Mouse (Mus musculus) heart, embryonic 13.5 days (tissue): ENCODE data around the gene Scyl1. TPM values are rescaled to one million over a fixed set of nuclear protein-coding genes. Genes with fewer than 3 reads are reported as not detected.
"Not testable (repeated sequence)": the region's sequence is repeated elsewhere in the genome, so short reads cannot be mapped to it uniquely, and the experiment has no call there.

Experiments
- ATAC-seq: fragments of 200-750 bp; cut with Nextera tagmentation; 2 replicates; pipeline ENCODE4 v1.8.0; 2017; ENCODE audit warnings: moderate TSS enrichment; ENCODE audit not compliant: insufficient number of reproducible peaks, low FRiP score, low TSS enrichment; ENCODE audit errors: extremely low read depth
- H3K27ac ChIP-seq: fragments of 300-500 bp; sonication (generic); replicated peaks from 2 replicates; pipeline ENCODE4 v1.5.1; 2015; ENCODE audit warnings: moderate library complexity, mild to moderate bottlenecking, inconsistent platforms
- H3K27me3 ChIP-seq: fragments of 300-500 bp; sonication (generic); replicated peaks from 2 replicates; pipeline ENCODE4 v1.6.1; 2015; ENCODE audit warnings: mild to moderate bottlenecking, inconsistent platforms
- H3K36me3 ChIP-seq: fragments of 300-500 bp; sonication (generic); 2 replicates; pipeline ENCODE4 v1.6.1; 2015; ENCODE audit warnings: mild to moderate bottlenecking, inconsistent platforms
- H3K4me1 ChIP-seq: fragments of 300-500 bp; sonication (generic); 2 replicates; pipeline ENCODE4 v1.6.1; 2015; ENCODE audit warnings: inconsistent platforms
- H3K4me2 ChIP-seq: fragments of 300-500 bp; sonication (generic); 2 replicates; pipeline ENCODE4 v1.6.1; 2015; ENCODE audit warnings: inconsistent platforms, mild to moderate bottlenecking, moderate library complexity
- H3K4me3 ChIP-seq: fragments of 300-500 bp; sonication (generic); 2 replicates; pipeline ENCODE4 v1.5.1; 2015; ENCODE audit warnings: moderate library complexity, mild to moderate bottlenecking, inconsistent platforms
- H3K9ac ChIP-seq: fragments of 300-500 bp; sonication (generic); 2 replicates; pipeline ENCODE4 v1.6.1; 2015; ENCODE audit warnings: inconsistent platforms, mild to moderate bottlenecking, moderate library complexity
- H3K9me3 ChIP-seq: fragments of 300-500 bp; sonication (generic); 2 replicates; pipeline ENCODE4 v1.6.1; 2016; ENCODE audit warnings: inconsistent platforms
- WGBS: fragments of 180-500 bp; shearing (Covaris S2); methylation state at CpG from one replicate; pipeline ENCODE4 v1.1.7; 2015; ENCODE audit warnings: mixed read lengths; 5-methylcytosine and 5-hydroxymethylcytosine counted together
- polyA plus RNA-seq: library from polyadenylated mRNA; unstranded; fragments of >200 nt; fragmentation: Nextera tagmentation; extraction: Ambion mirVana; gene quantifications from 2 replicates; pipeline ENCODE4 v1.2.1, GENCODE M21; 2015

Gene Scyl1
- polyA plus RNA-seq, 1 experiment from 2014 or later = 55.8 TPM

DNA sequence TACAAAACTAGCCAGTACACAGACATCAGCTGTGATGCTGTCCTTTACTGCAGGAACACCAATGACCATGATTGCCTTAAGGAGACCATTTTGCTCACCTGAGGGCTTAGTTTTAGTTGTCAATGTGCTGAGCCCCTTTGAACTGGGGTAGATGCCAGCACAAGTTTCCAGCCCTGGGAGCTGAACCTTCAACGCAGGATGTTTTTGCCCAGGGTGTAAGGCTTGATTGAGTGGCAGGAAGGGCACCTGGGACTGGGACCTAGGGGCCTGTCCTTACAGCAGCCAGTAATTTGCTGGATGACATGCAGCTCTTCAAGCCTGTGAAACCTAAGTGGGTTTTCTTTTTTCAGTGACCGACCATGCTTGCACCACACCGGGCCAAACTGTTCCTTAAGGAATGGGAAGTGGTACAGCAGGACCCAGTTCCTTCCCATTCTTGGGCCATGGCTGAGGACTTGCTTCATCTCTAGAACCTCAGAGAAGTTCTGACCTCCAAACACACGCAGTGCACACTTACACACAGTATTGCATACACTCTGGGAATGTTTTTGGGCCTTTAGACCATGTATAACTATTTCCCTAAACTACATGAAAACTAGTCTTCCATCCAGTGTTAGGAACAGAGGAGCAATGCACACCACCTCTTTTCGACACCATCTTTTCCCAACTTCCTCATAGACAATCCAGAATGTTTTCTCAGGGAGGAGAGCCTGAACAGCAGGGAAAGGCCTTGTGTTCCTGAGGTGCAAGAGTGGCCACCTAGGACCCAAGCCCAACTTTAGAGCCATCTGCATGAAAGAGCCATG, 23.8 kb upstream of the Scyl1 start:
- peaks cover 50% of the 10 kb centered on the region for H3K36me3 ChIP-seq
- no peaks in the 10 kb centered on the region for H3K27me3 ChIP-seq
- WGBS = 35% methylated on average over 5 of the region's 5 CpGs
- no peaks in the 10 kb centered on the region for H3K9me3 ChIP-seq
- H3K27ac ChIP-seq = peak overlapping the region; percentile 77
- H3K4me1 ChIP-seq = peaks cover 39% of the 10 kb centered on the region
- peak overlapping the region; percentile 100 for H3K9ac ChIP-seq
- H3K4me3 ChIP-seq = peak overlapping the region; percentile 95
- peak overlapping the region; percentile 84 for H3K4me2 ChIP-seq
- no peak for ATAC-seq

DNA sequence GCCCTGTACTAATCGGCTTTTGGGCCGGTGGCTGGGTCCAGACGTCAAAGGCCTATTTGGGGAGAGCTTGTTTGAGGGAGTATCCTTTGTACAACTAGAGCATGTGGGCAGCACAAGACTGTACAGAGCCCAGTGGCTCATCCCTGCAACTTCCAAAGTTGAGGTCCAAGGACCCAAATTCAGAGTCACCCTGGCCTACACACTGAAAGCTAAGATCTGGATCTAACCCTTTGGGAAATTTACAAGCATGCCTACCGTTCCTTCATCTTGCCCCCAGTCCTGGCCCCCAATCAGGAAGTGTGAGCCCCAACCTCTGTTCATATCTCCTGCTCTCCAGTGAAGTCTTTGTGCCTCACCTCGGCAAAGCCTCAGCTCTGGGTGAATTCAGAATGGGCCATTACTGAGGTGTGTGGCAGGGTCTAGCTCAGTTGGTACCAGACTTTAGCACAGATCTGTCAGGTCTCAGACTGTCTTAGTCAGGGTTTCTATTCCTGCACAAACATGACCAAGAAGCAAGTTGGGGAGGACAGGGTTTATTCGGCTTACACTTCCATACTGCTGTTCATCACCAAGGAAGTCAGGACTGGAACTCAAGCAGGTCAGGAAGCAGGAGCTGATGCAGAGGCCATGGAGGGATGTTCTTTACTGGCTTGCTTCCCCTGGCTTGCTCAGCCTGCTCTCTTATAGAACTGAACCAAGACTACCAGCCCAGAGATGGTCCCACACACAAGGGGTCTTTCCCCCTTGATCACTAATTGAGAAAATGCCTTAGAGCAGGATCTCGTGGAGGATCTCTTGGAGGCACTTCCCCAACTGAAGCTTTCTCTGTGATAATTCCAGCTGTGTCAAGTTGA, 22.9 kb upstream of the Scyl1 start:
- peak overlapping the region; percentile 100 for H3K9ac ChIP-seq
- 19% methylated on average over 7 of the region's 7 CpGs for WGBS
- H3K4me1 ChIP-seq = peaks cover 39% of the 10 kb centered on the region
- H3K27me3 ChIP-seq, H3K9me3 ChIP-seq: not testable (repeated sequence)
- peak overlapping the region; percentile 95 for H3K4me3 ChIP-seq
- peaks cover 44% of the 10 kb centered on the region for H3K36me3 ChIP-seq
- peak; percentile 9 for ATAC-seq
- H3K27ac ChIP-seq = peak overlapping the region; percentile 77
- peak overlapping the region; percentile 84 for H3K4me2 ChIP-seq

DNA sequence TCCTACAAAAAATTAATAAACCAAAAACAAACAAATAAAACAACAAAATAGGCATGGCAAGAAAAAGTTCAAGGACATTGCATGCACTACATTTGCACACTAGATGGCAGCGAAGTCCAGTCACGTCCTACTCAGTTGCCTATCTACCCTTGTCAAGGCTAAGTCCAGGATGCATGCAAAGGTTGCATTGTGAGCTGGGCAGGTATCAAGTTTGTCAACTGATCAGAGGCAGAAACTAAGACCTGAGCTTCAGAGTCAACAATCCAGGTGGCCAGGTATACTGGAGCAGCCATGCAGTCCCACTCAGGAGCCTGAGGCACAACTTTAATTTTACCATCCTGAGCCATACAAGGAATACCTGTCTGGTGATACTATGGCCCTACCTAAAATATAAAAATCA, 21.9 kb upstream of the Scyl1 start:
- peak overlapping the region; percentile 26; the same call in 1 of the 2 replicates for H3K4me2 ChIP-seq
- ATAC-seq = no peak

DNA sequence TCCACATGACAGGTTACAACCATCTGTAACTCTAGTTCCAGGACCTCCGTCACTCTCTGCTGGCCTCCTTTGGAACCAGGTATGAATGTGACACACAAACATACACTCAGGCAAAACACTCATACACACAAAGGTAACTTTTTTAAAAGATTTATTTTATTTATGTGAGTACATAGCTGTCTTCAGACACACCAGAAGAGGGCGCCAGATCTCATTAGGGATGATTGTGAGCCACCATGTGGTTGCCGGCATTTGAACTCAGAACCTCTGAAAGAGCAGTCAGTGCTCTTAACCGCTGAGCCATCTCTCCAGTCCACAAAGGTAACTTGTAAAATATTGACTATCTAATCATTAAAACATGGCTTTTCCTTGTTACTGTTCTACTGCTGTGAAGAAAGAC, 20.1 kb upstream of the Scyl1 start:
- no peak for ATAC-seq
- H3K4me3 ChIP-seq = no peak overlapping the region
- H3K27me3 ChIP-seq = no peaks in the 10 kb centered on the region
- H3K27ac ChIP-seq = no peak overlapping the region
- no peaks in the 10 kb centered on the region for H3K9me3 ChIP-seq
- H3K4me1 ChIP-seq = peaks cover 39% of the 10 kb centered on the region
- H3K36me3 ChIP-seq = peaks cover 17% of the 10 kb centered on the region
- no peak overlapping the region for H3K9ac ChIP-seq
- WGBS = 74% methylated on average over 4 of the region's 4 CpGs
- no peak overlapping the region for H3K4me2 ChIP-seq

More for the DNA sequence above, 21.9 kb upstream of the Scyl1 start:
- peaks cover 34% of the 10 kb centered on the region for H3K36me3 ChIP-seq
- no peaks in the 10 kb centered on the region for H3K9me3 ChIP-seq
- peak overlapping the region; percentile 77 for H3K27ac ChIP-seq
- no peak overlapping the region for H3K9ac ChIP-seq
- peaks cover 39% of the 10 kb centered on the region for H3K4me1 ChIP-seq
- H3K4me3 ChIP-seq = no peak overlapping the region
- WGBS = 3% methylated on average over 2 of the region's 2 CpGs
- H3K27me3 ChIP-seq = no peaks in the 10 kb centered on the region

DNA sequence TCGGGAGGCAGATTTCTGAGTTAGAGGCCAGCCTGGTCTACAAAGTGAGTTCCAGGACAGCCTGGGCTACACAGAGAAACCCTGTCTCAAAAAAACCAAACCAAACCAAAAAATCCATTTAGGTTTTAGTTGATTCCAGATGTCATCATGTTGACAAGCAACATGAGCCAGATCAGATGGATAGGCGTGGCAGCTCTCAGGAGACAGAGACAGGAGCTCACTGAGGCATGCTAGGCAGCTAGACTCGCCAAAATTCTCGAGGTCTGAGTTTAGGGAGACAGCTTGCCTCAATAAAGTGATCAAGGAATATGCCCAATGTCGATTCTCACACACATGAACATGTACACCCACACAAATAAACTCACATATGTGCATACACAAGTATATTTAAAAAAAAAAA, 17.8 kb upstream of the Scyl1 start:
- no peak for ATAC-seq
- 65% methylated on average over 5 of the region's 5 CpGs for WGBS

DNA sequence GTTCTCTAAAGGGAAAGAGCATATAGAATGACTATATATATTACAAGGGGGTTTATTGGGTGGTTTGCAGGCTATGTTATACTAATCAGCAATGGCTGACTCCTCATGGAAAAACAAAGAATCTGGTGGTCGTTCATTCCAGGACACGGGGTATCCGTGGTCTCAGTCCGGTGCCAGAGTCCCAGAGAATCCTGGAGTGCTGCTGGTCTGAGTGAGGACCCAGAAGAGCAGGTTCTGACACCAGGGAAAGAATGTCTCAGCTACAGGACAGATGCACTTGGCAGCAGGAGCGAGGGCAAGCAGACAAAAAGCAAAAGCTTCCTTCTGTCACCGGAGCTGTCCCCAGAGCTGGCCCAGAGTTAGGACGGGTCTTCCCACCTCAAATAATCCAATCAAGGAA, 17.4 kb upstream of the Scyl1 start:
- Histone ChIP-seq H3K9ac (no peak overlapping the region), H3K36me3 (no peaks in the 10 kb centered on the region), H3K4me3 (no peak overlapping the region), H3K27me3 (no peaks in the 10 kb centered on the region), H3K9me3 (no peaks in the 10 kb centered on the region), H3K4me1 (peaks cover 15% of the 10 kb centered on the region), H3K4me2 (no peak overlapping the region), H3K27ac (no peak overlapping the region)
- 71% methylated on average over 7 of the region's 7 CpGs for WGBS
- ATAC-seq = no peak

More for the DNA sequence above, 17.8 kb upstream of the Scyl1 start:
- Histone ChIP-seq H3K4me2 (no peak overlapping the region), H3K9ac (no peak overlapping the region), H3K9me3 (no peaks in the 10 kb centered on the region), H3K27ac (no peak overlapping the region), H3K36me3 (no peaks in the 10 kb centered on the region), H3K4me3 (no peak overlapping the region), H3K4me1 (peaks cover 19% of the 10 kb centered on the region), H3K27me3 (no peaks in the 10 kb centered on the region)

DNA sequence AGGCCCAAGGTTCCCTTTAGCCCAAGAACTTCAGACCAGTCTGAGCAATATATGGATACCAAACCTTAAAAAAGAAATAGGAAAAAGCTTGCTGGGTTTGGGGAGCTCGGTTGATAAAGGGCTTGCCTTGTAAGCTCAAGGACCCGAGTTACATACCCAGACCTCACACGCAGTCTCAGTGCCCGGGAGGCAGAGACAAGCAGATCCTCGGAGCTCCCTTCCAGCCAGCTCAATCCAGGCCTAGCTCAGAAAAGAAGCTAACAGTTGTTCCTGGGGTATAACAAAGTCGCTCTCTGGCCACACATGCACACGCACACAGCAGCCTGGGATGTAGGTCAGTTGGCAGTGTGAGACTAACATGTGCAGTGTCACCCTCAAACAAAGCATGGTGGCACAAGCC, 16.7 kb upstream of the Scyl1 start:
- H3K36me3 ChIP-seq = no peaks in the 10 kb centered on the region

DNA sequence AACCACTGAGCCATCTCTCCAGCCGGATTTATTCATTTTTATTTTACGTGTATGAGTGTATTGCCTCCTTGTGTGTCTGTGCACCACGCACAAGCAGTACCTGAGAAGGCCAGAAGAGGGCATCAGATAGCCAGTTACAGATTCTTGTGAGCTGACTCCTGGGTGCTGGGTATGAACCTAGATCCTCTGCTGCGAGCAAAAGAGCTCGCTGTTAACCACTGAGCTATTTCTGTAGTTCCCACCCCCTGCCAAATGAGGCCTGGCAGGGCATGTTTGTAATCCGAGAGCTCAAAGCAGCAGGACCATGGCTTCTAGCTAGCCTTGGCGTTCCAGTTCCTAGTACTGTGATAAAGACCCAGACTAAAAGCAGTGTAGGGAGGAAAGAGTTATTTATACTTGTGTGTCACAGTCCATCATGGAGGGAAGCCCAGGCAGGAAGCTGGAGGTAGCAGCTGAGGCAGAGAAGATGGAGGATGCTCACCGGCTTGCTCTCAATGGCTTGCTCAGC, 16.0 kb upstream of the Scyl1 start:
- peak overlapping the region; percentile 19 for H3K4me2 ChIP-seq
- peak overlapping the region; percentile 67 for H3K9ac ChIP-seq
- no peaks in the 10 kb centered on the region for H3K9me3 ChIP-seq
- ATAC-seq = peak; percentile 72
- H3K36me3 ChIP-seq = no peaks in the 10 kb centered on the region
- WGBS = 9% methylated on average over 8 of the region's 8 CpGs
- H3K27ac ChIP-seq = peak overlapping the region; percentile 80
- no peak overlapping the region for H3K4me3 ChIP-seq
- H3K4me1 ChIP-seq = peaks cover 15% of the 10 kb centered on the region
- no peaks in the 10 kb centered on the region for H3K27me3 ChIP-seq

More for the DNA sequence above, 16.7 kb upstream of the Scyl1 start:
- Histone ChIP-seq H3K27ac (peak overlapping the region; percentile 80), H3K4me3 (no peak overlapping the region), H3K4me1 (peaks cover 15% of the 10 kb centered on the region), H3K9ac (peak overlapping the region; percentile 58), H3K27me3 (no peaks in the 10 kb centered on the region), H3K4me2 (peak overlapping the region; percentile 19), H3K9me3 (no peaks in the 10 kb centered on the region)
- WGBS = 76% methylated on average over 7 of the region's 7 CpGs
- ATAC-seq = no peak

DNA sequence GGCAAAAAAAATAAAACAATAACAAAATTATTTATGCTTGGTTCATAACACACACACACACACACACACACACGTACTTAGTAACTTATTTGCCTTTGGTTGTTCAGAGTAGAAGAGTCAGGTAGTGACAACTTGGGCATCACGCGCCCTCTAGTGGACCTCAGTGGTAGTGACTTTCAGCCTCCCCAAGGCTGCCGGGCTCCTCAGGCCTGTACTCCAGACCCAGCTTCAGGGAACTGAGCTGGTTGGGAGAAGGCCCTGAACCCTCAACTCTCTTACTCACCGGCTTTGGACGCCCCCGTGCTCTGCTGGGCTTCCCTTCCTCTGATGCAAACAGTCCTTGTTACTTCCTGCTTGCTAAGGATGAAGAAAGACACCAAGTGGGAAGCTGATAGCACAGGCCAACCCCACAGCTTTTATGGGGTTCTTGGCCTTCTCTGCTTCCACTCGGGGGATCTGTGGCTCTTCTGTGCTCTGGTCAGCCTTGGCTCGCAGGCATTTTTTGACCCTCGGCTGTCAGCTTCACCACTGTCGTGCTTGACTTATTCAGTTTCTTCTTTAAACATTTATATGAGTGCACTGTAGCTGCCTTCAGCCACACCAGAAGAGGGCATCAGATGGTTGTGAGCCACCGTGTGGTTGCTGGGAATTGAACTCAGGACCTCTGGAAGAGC, 15.4 kb upstream of the Scyl1 start:
- no peaks in the 10 kb centered on the region for H3K27me3 ChIP-seq
- 8% methylated on average over 12 of the region's 12 CpGs for WGBS
- no peaks in the 10 kb centered on the region for H3K36me3 ChIP-seq
- peak overlapping the region; percentile 67 for H3K9ac ChIP-seq
- H3K27ac ChIP-seq = peak overlapping the region; percentile 80
- no peaks in the 10 kb centered on the region for H3K9me3 ChIP-seq
- no peak overlapping the region for H3K4me3 ChIP-seq
- H3K4me1 ChIP-seq = peaks cover 15% of the 10 kb centered on the region
- ATAC-seq = peak; percentile 74
- H3K4me2 ChIP-seq = peak overlapping the region; percentile 16; the same call in 1 of the 2 replicates

DNA sequence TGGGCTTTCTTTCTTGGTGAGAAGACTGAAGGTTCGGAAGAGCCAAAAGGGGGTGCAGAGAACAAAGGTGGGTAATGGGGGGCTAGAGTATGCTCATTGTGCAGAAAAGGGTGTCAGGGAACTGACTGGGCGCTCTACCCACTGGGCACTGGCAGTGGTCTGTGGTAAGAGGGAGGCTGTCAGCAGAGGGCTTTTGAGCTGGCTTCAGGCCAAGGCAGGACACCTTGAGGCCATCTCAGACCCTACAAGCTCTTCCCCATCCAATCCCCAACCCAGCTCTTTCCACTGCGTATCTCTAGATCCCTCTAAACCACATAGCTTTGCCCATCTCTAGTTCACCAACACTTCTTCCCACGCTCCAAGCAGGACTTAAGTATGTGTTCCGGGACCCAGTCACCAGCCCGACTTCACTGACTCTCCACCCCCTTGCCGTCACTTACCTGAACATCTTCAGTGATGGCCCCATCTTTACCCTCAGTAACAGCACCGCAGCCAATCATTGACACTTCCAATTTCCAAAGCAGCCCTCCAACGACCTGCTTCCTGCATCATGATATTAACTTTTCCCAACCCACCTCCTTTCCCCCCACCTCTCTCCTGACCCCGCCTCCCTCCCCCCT, 13.8 kb upstream of the Scyl1 start:
- Histone ChIP-seq H3K9me3 (no peaks in the 10 kb centered on the region), H3K9ac (0 out of 2 replicates have a peak overlapping the region, but pooled peaks have one; percentile 1), H3K4me1 (peaks cover 15% of the 10 kb centered on the region), H3K27me3 (no peaks in the 10 kb centered on the region), H3K27ac (no peak overlapping the region), H3K4me2 (no peak overlapping the region), H3K36me3 (no peaks in the 10 kb centered on the region), H3K4me3 (no peak overlapping the region)
- ATAC-seq = no peak
- 54% methylated on average over 10 of the region's 10 CpGs for WGBS
